Mouse (Mus musculus) kidney, postnatal 10 days (tissue): ENCODE measurements around the gene Zbtb20.

Experiments
- DNase-seq: peaks from one replicate; pipeline ENCODE4 v3.0.0; 2021; ENCODE audit warnings: mixed read lengths

The Zbtb20 gene

GRCm38 (mm10) chr16:43623315-43624000 lies 747.8 kb downstream of the Zbtb20 start:
- DNase-seq = no peak

GRCm38 (mm10) chr16:43624876-43625275 lies 749.2 kb downstream of the Zbtb20 start:
- no peak for DNase-seq

- DNase-seq = no peak
Observed at GRCm38 (mm10) chr16:43625289-43625688, 749.6 kb downstream of the Zbtb20 start.

GRCm38 (mm10) chr16:43625956-43626355 lies 750.3 kb downstream of the Zbtb20 start:
- DNase-seq = no peak

- no peak for DNase-seq
Observed at GRCm38 (mm10) chr16:43628662-43629061, 753.0 kb downstream of the Zbtb20 start.

- no peak for DNase-seq
Observed at GRCm38 (mm10) chr16:43631758-43632157, 756.1 kb downstream of the Zbtb20 start.

- DNase-seq = no peak
Observed at GRCm38 (mm10) chr16:43634037-43634436, 758.4 kb downstream of the Zbtb20 start.

GRCm38 (mm10) chr16:43637241-43637640 lies 761.6 kb downstream of the Zbtb20 start:
- DNase-seq = no peak

- peak; percentile 11 for DNase-seq
Observed at GRCm38 (mm10) chr16:43638406-43639049, 762.8 kb downstream of the Zbtb20 start.

GRCm38 (mm10) chr16:43641230-43641629 lies 765.5 kb downstream of the Zbtb20 start:
- no peak for DNase-seq

- DNase-seq = no peak
Observed at GRCm38 (mm10) chr16:43645879-43646278, 770.2 kb downstream of the Zbtb20 start.

GRCm38 (mm10) chr16:43646943-43647342 lies 771.3 kb downstream of the Zbtb20 start:
- DNase-seq = no peak

GRCm38 (mm10) chr16:43647641-43648040 lies 772.0 kb downstream of the Zbtb20 start:
- no peak for DNase-seq

GRCm38 (mm10) chr16:43650355-43651080 lies 774.8 kb downstream of the Zbtb20 start:
- DNase-seq = no peak

- no peak for DNase-seq
Observed at GRCm38 (mm10) chr16:43653288-43653687, 777.6 kb downstream of the Zbtb20 start.

GRCm38 (mm10) chr16:43654269-43654668 lies 778.6 kb downstream of the Zbtb20 start:
- DNase-seq = no peak

- DNase-seq = no peak
Observed at GRCm38 (mm10) chr16:43655183-43655787, 779.6 kb downstream of the Zbtb20 start.

GRCm38 (mm10) chr16:43661576-43661975 lies 785.9 kb downstream of the Zbtb20 start:
- no peak for DNase-seq

GRCm38 (mm10) chr16:43662124-43663004 lies 786.7 kb downstream of the Zbtb20 start:
- DNase-seq = no peak

- no peak for DNase-seq
Observed at GRCm38 (mm10) chr16:43663978-43664579, 788.4 kb downstream of the Zbtb20 start, which contains the start of gene Tigit. TSS of gene Tigit (minus strand) at chr16:43664146.

- DNase-seq = no peak
Observed at GRCm38 (mm10) chr16:43664861-43665260, 789.2 kb downstream of the Zbtb20 start.

GRCm38 (mm10) chr16:43668294-43668693 lies 792.6 kb downstream of the Zbtb20 start:
- no peak for DNase-seq
